Mouse (Mus musculus): ENCODE data around the gene Wdr27. TPM values are rescaled to one million over a fixed set of nuclear protein-coding genes. Genes with fewer than 3 reads are reported as not detected.

The Wdr27 gene
- total and polyA plus RNA-seq, 3 experiments = 0.66 to 1.7 TPM; not detected in 1

DNA sequence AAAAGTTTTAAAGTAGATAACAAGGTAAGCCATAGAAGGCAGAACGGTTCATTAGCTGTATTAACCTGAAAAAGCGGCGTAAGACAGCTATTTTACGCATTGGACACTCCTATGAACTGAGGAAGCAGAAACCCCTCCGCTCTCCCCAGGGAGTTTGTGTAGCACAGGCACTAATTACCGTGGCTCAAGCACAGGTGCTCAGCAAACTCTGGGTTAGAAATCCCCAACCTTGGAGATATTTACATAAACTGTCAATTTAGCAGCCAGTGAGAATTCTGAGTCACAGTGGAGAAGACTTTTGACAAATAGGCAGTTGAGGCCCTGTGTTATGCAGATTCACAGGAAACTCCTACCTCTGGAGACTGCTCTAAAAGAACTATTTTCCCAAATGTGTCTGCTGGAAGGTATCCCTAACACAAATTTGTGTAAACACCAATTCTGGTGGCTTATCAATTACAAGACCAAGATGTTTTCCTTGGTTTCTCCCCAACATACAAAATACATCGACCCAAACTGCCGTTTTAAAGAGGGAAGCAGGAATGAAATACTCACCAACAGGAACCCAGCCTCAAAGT is 15.2 kb downstream of the Wdr27 start:
- Histone ChIP-seq H3K27me3 (ENCODE audit: insufficient read depth, low read length) (peaks cover 27% of the 10 kb centered on the region), H3K36me3 (replicated peaks) (no peaks in the 10 kb centered on the region), H3K9me3 (replicated peaks) (no peaks in the 10 kb centered on the region), H3K4me1 (ENCODE audit: insufficient read depth, low read depth, low read length) (peaks cover 8% of the 10 kb centered on the region), H3K4me3 (ENCODE audit: low read depth, low read length) (no peak overlapping the region)
- DNase-seq (ENCODE audit: low spot score) (no peak), ATAC-seq (ENCODE audit: extremely low read depth, insufficient number of reproducible peaks, low FRiP score, poor library complexity, severe bottlenecking) (no peak)
- TF ChIP-seq TAL1 (conservative IDR thresholded peaks at IDR 0.05; ENCODE audit: low read depth, low read length) = no peak
- TF ChIP-seq GATA2 (IDR thresholded peaks at IDR 0.05; ENCODE audit: borderline replicate concordance, low read depth, low read length) = no peak
- no peak for TF ChIP-seq POLR2AphosphoS5 (IDR thresholded peaks at IDR 0.05; ENCODE audit: insufficient replicate concordance, low read depth, low read length)
- no peak for TF ChIP-seq CTCF (IDR thresholded peaks at IDR 0.05; ENCODE audit: low read depth, low read length)
- no peak for TF ChIP-seq GATA1 (IDR thresholded peaks at IDR 0.05; ENCODE audit: borderline replicate concordance, low read length)

GRCm38 (mm10) chr17:14921582-14921981 is 21.4 kb downstream of the Wdr27 start:
- Histone ChIP-seq H3K9me3 (replicated peaks) (no peaks in the 10 kb centered on the region), H3K27me3 (ENCODE audit: insufficient read depth, low read length) (peaks cover 42% of the 10 kb centered on the region), H3K36me3 (replicated peaks) (no peaks in the 10 kb centered on the region), H3K4me3 (ENCODE audit: low read depth, low read length) (no peak overlapping the region), H3K4me1 (ENCODE audit: insufficient read depth, low read depth, low read length) (no peaks in the 10 kb centered on the region)
- ATAC-seq (ENCODE audit: extremely low read depth, insufficient number of reproducible peaks, low FRiP score, poor library complexity, severe bottlenecking) (no peak), DNase-seq (ENCODE audit: low spot score) (no peak)
- TF ChIP-seq GATA1 (IDR thresholded peaks at IDR 0.05; ENCODE audit: borderline replicate concordance, low read length) (no peak), TAL1 (conservative IDR thresholded peaks at IDR 0.05; ENCODE audit: low read depth, low read length) (no peak), GATA2 (IDR thresholded peaks at IDR 0.05; ENCODE audit: borderline replicate concordance, low read depth, low read length) (no peak), CTCF (IDR thresholded peaks at IDR 0.05; ENCODE audit: low read depth, low read length) (no peak)

DNA sequence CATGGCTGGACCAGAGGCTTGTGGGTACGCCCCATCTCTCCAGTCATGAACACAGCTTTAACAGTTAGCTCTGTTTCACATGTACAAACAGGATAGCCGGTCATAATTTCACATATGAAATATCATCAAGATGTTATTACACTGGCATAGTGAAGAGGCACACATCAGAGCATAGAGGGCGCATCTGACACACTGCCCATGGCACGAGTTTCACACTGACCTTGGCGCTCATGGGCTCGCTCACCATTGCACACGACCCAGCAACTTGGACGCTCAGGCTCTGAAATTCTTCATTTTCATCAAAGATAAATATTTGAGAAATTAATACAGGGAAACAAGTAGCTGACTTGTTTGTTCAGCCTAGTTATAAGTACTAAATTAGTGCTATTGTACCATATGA is 25.1 kb downstream of the Wdr27 start:
- DNase-seq (ENCODE audit: low spot score) (no peak), ATAC-seq (ENCODE audit: extremely low read depth, insufficient number of reproducible peaks, low FRiP score, poor library complexity, severe bottlenecking) (no peak)
- TF ChIP-seq POLR2AphosphoS5 (IDR thresholded peaks at IDR 0.05; ENCODE audit: insufficient replicate concordance, low read depth, low read length) = no peak
- no peak for TF ChIP-seq TAL1 (conservative IDR thresholded peaks at IDR 0.05; ENCODE audit: low read depth, low read length)
- TF ChIP-seq GATA2 (IDR thresholded peaks at IDR 0.05; ENCODE audit: borderline replicate concordance, low read depth, low read length) = no peak
- Histone ChIP-seq H3K4me1 (ENCODE audit: insufficient read depth, low read depth, low read length) (no peaks in the 10 kb centered on the region), H3K9me3 (replicated peaks) (no peaks in the 10 kb centered on the region), H3K27me3 (ENCODE audit: insufficient read depth, low read length) (peaks cover 38% of the 10 kb centered on the region), H3K4me3 (ENCODE audit: low read depth, low read length) (no peak overlapping the region), H3K36me3 (replicated peaks) (no peaks in the 10 kb centered on the region)

DNA sequence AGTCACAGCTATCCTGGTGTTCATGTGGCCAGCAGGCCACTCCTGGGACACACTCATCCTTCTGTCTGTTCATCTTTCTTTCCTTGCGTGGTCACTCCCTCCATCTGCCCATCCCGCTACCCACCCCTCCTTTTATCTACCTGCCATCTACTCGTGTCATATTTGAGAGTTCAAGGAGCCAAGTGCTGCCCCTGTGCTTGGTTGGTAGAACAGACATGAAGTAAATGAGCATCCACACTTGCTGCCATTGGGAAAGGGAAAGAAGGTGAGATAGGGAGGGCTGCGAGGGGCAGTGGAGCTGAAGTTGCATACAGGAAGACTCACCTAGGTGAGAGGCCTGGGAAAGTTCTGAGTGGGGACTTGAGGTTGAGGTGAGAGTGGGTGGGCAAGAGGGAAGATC is 28.6 kb downstream of the Wdr27 start:
- no peak for DNase-seq (ENCODE audit: low spot score)
- Histone ChIP-seq H3K4me1 (ENCODE audit: insufficient read depth, low read depth, low read length) (no peaks in the 10 kb centered on the region), H3K4me3 (ENCODE audit: low read depth, low read length) (no peak overlapping the region), H3K36me3 (replicated peaks) (no peaks in the 10 kb centered on the region), H3K9me3 (replicated peaks) (no peaks in the 10 kb centered on the region), H3K27me3 (ENCODE audit: insufficient read depth, low read length) (peaks cover 25% of the 10 kb centered on the region)
- ATAC-seq (ENCODE audit: extremely low read depth, insufficient number of reproducible peaks, low FRiP score, poor library complexity, severe bottlenecking) = no peak
- TF ChIP-seq GATA2 (IDR thresholded peaks at IDR 0.05; ENCODE audit: borderline replicate concordance, low read depth, low read length) (no peak), CTCF (IDR thresholded peaks at IDR 0.05; ENCODE audit: low read depth, low read length) (no peak), TAL1 (conservative IDR thresholded peaks at IDR 0.05; ENCODE audit: low read depth, low read length) (no peak), GATA1 (IDR thresholded peaks at IDR 0.05; ENCODE audit: borderline replicate concordance, low read length) (no peak), POLR2AphosphoS5 (IDR thresholded peaks at IDR 0.05; ENCODE audit: insufficient replicate concordance, low read depth, low read length) (no peak)

- Histone ChIP-seq H3K36me3 (replicated peaks) (no peaks in the 10 kb centered on the region), H3K27me3 (ENCODE audit: insufficient read depth, low read length) (peaks cover 17% of the 10 kb centered on the region), H3K9me3 (replicated peaks) (no peaks in the 10 kb centered on the region), H3K4me1 (ENCODE audit: insufficient read depth, low read depth, low read length) (no peaks in the 10 kb centered on the region), H3K4me3 (ENCODE audit: low read depth, low read length) (no peak overlapping the region)
- ATAC-seq (ENCODE audit: extremely low read depth, insufficient number of reproducible peaks, low FRiP score, poor library complexity, severe bottlenecking) (no peak), DNase-seq (ENCODE audit: low spot score) (no peak)
- TF ChIP-seq POLR2AphosphoS5 (IDR thresholded peaks at IDR 0.05; ENCODE audit: insufficient replicate concordance, low read depth, low read length) = no peak
- no peak for TF ChIP-seq TAL1 (conservative IDR thresholded peaks at IDR 0.05; ENCODE audit: low read depth, low read length)
- TF ChIP-seq CTCF (IDR thresholded peaks at IDR 0.05; ENCODE audit: low read depth, low read length) = no peak
- TF ChIP-seq GATA1 (IDR thresholded peaks at IDR 0.05; ENCODE audit: borderline replicate concordance, low read length) = no peak
- no peak for TF ChIP-seq GATA2 (IDR thresholded peaks at IDR 0.05; ENCODE audit: borderline replicate concordance, low read depth, low read length)
Measured at GRCm38 (mm10) chr17:14912981-14913380, 30.0 kb downstream of the Wdr27 start.

DNA sequence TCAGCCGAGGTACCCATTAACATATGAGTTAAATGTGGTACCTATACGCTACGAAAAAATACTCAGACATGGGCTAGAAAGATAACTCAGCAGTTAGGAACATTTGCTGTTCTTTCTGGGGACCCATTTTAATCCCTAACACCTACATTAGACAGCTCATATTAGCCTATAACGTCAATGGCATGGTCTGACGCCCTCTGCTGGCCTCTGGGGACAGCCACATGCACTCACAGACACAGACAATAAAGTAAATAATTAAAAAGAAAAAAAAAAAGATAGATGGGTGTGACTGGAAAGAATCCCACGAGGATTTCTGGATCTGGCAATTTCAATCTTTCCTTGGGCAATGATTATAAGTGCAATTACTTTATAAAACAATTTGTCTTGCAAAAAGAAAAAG is 30.5 kb downstream of the Wdr27 start:
- no peaks in the 10 kb centered on the region for H3K36me3 ChIP-seq (replicated peaks)
- no peak for DNase-seq (ENCODE audit: low spot score)
- no peaks in the 10 kb centered on the region for H3K9me3 ChIP-seq (replicated peaks)
- peaks cover 14% of the 10 kb centered on the region for H3K27me3 ChIP-seq (ENCODE audit: insufficient read depth, low read length)
- no peaks in the 10 kb centered on the region for H3K4me1 ChIP-seq (ENCODE audit: insufficient read depth, low read depth, low read length)
- ATAC-seq (ENCODE audit: extremely low read depth, insufficient number of reproducible peaks, low FRiP score, poor library complexity, severe bottlenecking) = no peak
- no peak overlapping the region for H3K4me3 ChIP-seq (ENCODE audit: low read depth, low read length)
- TF ChIP-seq TAL1 (conservative IDR thresholded peaks at IDR 0.05; ENCODE audit: low read depth, low read length) = no peak
- TF ChIP-seq CTCF (IDR thresholded peaks at IDR 0.05; ENCODE audit: low read depth, low read length) = no peak
- TF ChIP-seq GATA2 (IDR thresholded peaks at IDR 0.05; ENCODE audit: borderline replicate concordance, low read depth, low read length) = no peak
- TF ChIP-seq POLR2AphosphoS5 (IDR thresholded peaks at IDR 0.05; ENCODE audit: insufficient replicate concordance, low read depth, low read length) = no peak
- TF ChIP-seq GATA1 (IDR thresholded peaks at IDR 0.05; ENCODE audit: borderline replicate concordance, low read length) = no peak
